ENCODE assay signal across 11 mouse cellular contexts in the genomic region with DNA sequence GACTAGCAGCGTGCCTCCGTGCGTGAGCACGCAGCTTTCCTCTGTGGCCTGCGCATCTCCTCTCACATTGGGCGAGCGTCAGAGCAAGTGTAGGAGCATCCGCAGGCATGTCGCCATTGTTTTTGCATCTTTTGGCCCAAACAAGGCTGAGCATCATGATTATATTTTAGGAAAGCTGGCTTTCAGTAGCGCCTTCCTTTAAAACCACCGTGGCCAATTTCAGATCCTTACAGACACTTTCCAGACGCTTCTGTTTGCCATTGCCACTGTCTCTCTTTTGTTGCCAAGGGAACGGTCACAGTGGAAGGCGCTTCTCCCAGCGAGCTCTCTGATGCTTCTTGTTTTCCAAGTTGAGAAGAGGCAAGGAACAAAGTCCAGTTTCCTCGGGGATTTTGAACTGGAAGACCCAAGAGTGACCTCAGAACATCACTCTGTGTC. TPM values are rescaled to one million over a fixed set of nuclear protein-coding genes. Genes with fewer than 3 reads are reported as not detected.
DNase-seq lines count a peak whose midpoint lies in the region; ATAC-seq lines count a peak whose summit lies in the region.
"Had no signal": no experiment of that assay in that cellular context is flagged by ENCODE, and none has a peak within 500 bp of the region (broad histone marks: within the 10 kb centered on the region; RNA-seq: fewer than 3 reads in every experiment).

No protein-coding gene starts in this region.

- no peaks in the 10 kb centered on the region for H3K36me3 ChIP-seq in intestine, embryonic 14.5 days (ENCODE audit: control insufficient read depth, insufficient read depth, low read length)
- no peaks in the 10 kb centered on the region for H3K36me3 ChIP-seq in intestine, embryonic 16.5 days (ENCODE audit: control insufficient read depth, insufficient read depth, low read length)

- intact Hi-C loops in left cerebral cortex, postnatal 14 days (cut with DNase I): no loop called here

- 77% methylated on average over 16 of the region's 16 CpGs for whole genome bisulfite sequencing in intestine, embryonic 14.5 days
- 76% methylated on average over 16 of the region's 16 CpGs for WGBS in intestine, embryonic 16.5 days

- H3K4me2 ChIP-seq in intestine, embryonic 14.5 days (ENCODE audit: low read length): no peak overlapping the region
- H3K4me2 ChIP-seq in intestine, embryonic 16.5 days (ENCODE audit: low read depth, low read length): no peak overlapping the region

- H3K9ac ChIP-seq in intestine, embryonic 14.5 days (ENCODE audit: low read length): no peak overlapping the region
- no peak overlapping the region for H3K9ac ChIP-seq in intestine, embryonic 16.5 days (ENCODE audit: low read depth, low read length)

- no peak overlapping the region for H3K27ac ChIP-seq in intestine, embryonic 14.5 days (ENCODE audit: low read depth)
- H3K27ac ChIP-seq in intestine, embryonic 16.5 days (ENCODE audit: low read length): no peak overlapping the region

- no peak for ATAC-seq in intestine, embryonic 14.5 days (replicated peaks; ENCODE audit: low FRiP score, low TSS enrichment, low read depth)
- no peak for ATAC-seq in intestine, embryonic 16.5 days

- no peaks in the 10 kb centered on the region for H3K27me3 ChIP-seq in intestine, embryonic 14.5 days (replicated peaks; ENCODE audit: control insufficient read depth, insufficient read depth, low read length)
- H3K27me3 ChIP-seq in intestine, embryonic 16.5 days (replicated peaks; ENCODE audit: control insufficient read depth, insufficient read depth, low read length): no peaks in the 10 kb centered on the region

- no peak overlapping the region for H3K4me3 ChIP-seq in intestine, embryonic 14.5 days (ENCODE audit: low read depth, low read length)
- no peak overlapping the region for H3K4me3 ChIP-seq in intestine, embryonic 16.5 days (ENCODE audit: low read length)

- H3K9me3 ChIP-seq in intestine, embryonic 14.5 days (ENCODE audit: control insufficient read depth, low read length): no peaks in the 10 kb centered on the region
- no peaks in the 10 kb centered on the region for H3K9me3 ChIP-seq in intestine, embryonic 16.5 days (ENCODE audit: control insufficient read depth, low read length)

- peak; percentile 43 for DNase-seq in intestine, embryonic 14.5 days (ENCODE audit: low spot score)
- peak; percentile 28 for DNase-seq in testis, postnatal 10 days (ENCODE audit: low spot score)
- no peak for DNase-seq in testis, postnatal 14 days (ENCODE audit: low spot score)
- peak; percentile 51 to 86 for DNase-seq in left cerebral cortex, postnatal 14 days (ENCODE audit: low spot score in 2 of 2)
- DNase-seq in ovary, adult 18-20 months (ENCODE audit: low spot score): no peak
- no peak for DNase-seq in lung, postnatal 25 days (ENCODE audit: low spot score)
- DNase-seq: cerebellum, adult 9-10 months had no signal

- H3K4me1 ChIP-seq in intestine, embryonic 14.5 days (replicated peaks; ENCODE audit: control insufficient read depth, insufficient read depth, low read length): peaks cover 21% of the 10 kb centered on the region
- H3K4me1 ChIP-seq in intestine, embryonic 16.5 days (ENCODE audit: control insufficient read depth, insufficient read depth, low read length): peaks cover 22% of the 10 kb centered on the region

RNA-seq across cellular contexts. Expression of a gene that starts 18.8 kb away (rescaled TPM):
- polyA plus RNA-seq in intestine, embryonic 14.5 days (2014; fragmentation: Nextera tagmentation; extraction: Ambion mirVana): 0.15 and 0.20 TPM in 2 replicates
- 0.07 and 0.10 TPM in 2 replicates for polyA plus RNA-seq in intestine, embryonic 16.5 days (2015; fragmentation: Nextera tagmentation; extraction: Ambion mirVana)
- total RNA-seq in left cerebral cortex, postnatal 14 days (2021): not detected
- total RNA-seq: hematopoietic stem cell, adult 5-6 weeks had no signal
- polyA plus RNA-seq: gonadal fat pad, adult 2 months; limb, embryonic 14.5 days had no signal

RNA-seq across cellular contexts. Expression of a gene that starts 38.6 kb away (rescaled TPM):
- 18.1 and 19.7 TPM in 2 replicates for polyA plus RNA-seq in intestine, embryonic 14.5 days (2014; fragmentation: Nextera tagmentation; extraction: Ambion mirVana)
- polyA plus RNA-seq in intestine, embryonic 16.5 days (2015; fragmentation: Nextera tagmentation; extraction: Ambion mirVana): 36.4 and 43.2 TPM in 2 replicates
- total RNA-seq in left cerebral cortex, postnatal 14 days (2021): under 1 TPM; 0.31 to 0.38 TPM

Comparison
In these comparisons a context has a peak if more than half of its experiments do, and no peak if none do; other contexts are left out.
1. DNase-seq: peak in intestine, embryonic 14.5 days (single experiment), testis, postnatal 10 days (single experiment) and left cerebral cortex, postnatal 14 days (2 of 2); none in testis, postnatal 14 days (single experiment), ovary, adult 18-20 months (single experiment) and lung, postnatal 25 days (single experiment).